Mouse (Mus musculus) right cerebral cortex, postnatal 36 days (tissue): Measurements from ENCODE around the gene Hdac5.

Experiments used
- DNase-seq, 2 experiments: peaks; one replicate each; pipeline ENCODE4 v3.0.0; 2022; ENCODE audit warnings: low spot score in 2 of 2, mixed read lengths in 1 of 2

The Hdac5 gene

DNA sequence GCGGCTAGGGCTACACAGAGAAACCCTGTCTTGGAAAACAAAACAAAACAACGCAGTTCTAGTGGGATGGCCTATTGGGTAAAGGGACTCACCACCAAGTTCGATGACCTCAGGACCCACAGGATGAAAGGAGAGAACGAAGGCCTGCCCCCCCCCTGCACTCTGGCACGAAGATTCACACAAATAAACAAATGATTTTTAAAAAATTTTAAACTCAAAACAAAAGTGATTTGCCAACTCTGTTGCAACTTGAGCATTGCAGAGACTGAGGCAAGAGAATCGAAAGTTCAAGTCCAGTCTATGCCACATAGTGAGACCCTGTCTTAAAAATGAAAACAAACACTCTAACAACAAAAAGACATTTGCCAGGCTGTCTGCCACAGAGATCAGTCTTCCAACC, 10.7 kb upstream of the Hdac5 start:
- no peak for DNase-seq

- no peak for DNase-seq
These were observed 6.1 kb upstream of the Hdac5 start for GRCm38 (mm10) chr11:102236022-102236421.

- DNase-seq = no peak
These were observed 524 bp downstream of the Hdac5 start for GRCm38 (mm10) chr11:102229331-102229953.

GRCm38 (mm10) chr11:102228646-102229268, 1.2 kb downstream of the Hdac5 start:
- no peak for DNase-seq

DNA sequence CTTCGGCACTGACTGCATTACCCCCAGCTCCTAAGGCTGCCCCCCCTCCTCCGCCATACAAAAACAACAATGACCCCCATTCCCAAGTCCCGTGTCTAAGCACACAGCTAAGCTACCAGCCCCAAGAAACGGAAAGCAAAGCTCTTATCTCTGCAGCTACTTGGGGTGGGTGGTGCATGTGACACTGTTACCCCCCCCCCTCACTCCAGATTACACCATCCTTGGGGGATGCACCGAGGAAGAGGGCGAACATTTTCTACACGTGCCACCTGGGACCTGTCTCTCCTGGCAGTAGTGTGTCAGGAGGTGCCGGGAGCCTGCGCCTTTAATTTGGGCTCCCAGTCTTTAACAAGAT, 1.8 kb downstream of the Hdac5 start:
- DNase-seq = no peak

DNA sequence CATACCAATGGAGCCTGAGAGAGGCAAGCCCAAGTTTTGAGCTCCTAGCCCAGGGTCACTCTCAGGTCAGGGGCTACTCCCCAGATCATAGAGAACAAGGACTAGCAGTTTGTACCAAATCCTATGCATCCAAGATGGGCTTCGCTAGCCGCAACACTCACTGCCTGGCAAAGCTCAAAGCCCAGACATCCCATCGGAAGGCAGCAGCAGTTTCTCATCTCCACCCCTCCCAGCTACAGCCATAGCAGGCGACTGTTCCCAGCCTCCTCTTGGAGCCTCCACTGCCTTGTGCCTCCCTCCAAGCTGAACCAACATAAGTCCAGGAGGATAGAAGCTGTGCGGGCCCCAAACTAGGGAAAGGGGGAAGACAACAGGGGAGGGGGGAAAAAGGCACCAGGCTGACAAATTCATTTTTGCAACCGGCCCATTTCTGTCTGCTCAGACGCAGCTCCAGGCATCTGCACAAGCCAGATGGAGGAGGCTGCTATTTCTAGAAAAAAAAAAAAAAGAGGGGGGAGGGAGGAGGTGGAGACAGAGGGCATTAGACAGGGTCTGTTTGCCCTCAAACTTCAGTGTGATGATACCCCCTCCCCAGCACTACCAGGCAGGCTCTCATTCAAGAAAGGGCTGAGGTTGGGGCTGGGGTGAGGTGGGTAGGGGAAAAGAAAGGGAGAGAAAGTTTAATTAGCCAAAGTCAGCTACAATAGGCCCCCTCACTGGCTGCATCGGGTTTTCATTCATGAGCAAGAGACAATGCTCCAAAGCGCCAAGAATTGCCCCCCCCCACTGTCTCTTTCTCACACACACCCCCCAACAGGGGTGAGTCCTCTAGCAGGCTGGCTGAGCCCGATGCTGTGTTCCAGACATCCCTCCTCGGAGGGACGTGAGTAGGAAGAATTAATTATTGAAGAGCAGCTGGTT, 2.4 kb downstream of the Hdac5 start:
- no peak for DNase-seq

DNA sequence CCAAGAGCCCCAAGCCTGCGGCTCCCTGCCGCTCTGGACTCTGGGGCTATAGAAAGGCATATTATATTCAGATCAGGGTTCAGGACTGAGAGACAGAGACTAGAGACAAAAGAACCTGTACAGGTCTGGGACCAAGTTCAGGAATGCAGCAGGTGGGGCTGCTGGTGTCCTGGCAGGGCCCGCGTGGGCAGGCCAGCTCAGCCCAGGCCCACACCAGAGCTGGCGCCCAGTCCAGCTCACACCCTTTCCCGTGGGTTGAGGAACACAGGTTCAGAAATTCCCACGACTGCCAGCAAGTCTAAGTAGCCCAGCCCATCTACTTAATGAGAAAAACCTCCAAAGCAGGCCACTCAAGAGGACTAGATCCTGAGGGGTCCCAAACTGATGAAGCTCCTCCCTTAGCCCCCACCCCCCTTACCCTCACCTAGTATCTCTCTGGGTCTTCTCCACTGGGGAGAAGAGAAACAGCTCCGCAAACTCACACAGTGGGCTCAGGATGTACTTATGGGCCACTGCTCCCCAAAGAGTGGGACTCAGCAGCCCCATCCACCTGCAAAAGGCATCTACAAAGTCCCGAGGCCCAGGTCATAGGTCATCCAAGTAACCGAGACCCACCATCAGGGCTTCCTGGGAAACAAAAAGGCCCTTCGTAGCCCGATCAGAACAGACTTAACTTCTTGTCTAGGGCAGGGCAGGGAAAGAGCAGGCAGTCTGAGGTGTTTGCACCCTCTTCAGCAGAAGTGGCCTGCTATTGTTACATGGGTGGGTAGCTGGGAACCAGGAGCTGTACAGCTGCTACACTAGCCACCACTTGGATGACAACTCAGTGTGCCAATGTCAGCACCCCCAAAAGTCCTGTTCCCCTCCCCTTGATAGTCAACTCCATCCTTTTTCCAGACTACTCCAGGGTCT, 3.6 kb downstream of the Hdac5 start:
- DNase-seq = no peak

- DNase-seq = no peak
These were observed 4.7 kb downstream of the Hdac5 start for GRCm38 (mm10) chr11:102225221-102225620.

- no peak for DNase-seq
These were observed 5.3 kb downstream of the Hdac5 start for GRCm38 (mm10) chr11:102224686-102225085.

- DNase-seq = no peak
These were observed 6.8 kb downstream of the Hdac5 start for GRCm38 (mm10) chr11:102223166-102223565.

DNA sequence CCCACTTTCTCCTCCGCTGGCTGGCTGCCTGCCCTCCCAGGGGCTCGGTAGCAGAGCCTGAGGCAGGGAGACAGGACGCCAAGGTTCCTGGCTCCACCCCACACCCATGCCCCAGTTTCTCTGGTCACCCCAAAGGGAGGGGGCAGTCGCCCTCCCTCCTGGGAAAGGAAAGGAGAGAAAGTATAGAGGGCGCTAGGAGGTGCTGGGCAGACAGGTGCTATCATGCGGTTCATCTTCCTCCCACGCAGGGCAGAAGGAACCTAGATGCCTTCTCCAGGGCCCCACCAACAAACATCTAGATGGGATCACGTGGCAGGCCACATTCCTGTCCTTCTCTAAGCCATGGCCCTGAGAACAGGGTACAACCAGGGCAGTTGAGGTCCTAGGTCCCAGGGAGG, 8.0 kb downstream of the Hdac5 start:
- no peak for DNase-seq

- no peak for DNase-seq
These were observed 8.6 kb downstream of the Hdac5 start for GRCm38 (mm10) chr11:102221243-102221953.

GRCm38 (mm10) chr11:102220451-102220850, 9.5 kb downstream of the Hdac5 start:
- no peak for DNase-seq

- DNase-seq = no peak
These were observed 10.0 kb downstream of the Hdac5 start for GRCm38 (mm10) chr11:102219994-102220346.

GRCm38 (mm10) chr11:102219247-102219993, 10.5 kb downstream of the Hdac5 start:
- peak in 1 of 2 experiments; percentile 46 for DNase-seq

DNA sequence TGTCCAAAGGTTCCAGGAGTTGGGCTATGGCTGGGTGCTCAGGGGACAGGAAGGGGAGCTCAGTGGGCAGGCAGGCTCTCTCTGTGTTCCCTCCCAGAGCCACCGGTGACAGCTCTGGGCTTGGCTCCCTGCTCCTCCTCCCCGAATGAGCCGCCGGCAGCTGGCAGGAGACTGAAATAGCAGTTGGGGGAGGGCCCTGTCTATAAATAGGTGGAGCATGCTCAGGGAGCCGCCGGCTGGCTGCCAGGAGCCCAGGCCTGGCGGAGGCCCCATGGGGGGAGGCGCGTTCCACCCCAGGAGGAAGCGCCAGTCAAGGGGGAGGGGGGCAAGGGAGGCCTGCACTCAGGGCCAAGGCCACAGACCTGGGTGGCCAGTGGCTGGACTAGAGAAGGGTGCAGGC, 11.2 kb downstream of the Hdac5 start:
- DNase-seq = peak; percentile 94 to 95

GRCm38 (mm10) chr11:102217876-102218430, 12.0 kb downstream of the Hdac5 start:
- DNase-seq = no peak

DNA sequence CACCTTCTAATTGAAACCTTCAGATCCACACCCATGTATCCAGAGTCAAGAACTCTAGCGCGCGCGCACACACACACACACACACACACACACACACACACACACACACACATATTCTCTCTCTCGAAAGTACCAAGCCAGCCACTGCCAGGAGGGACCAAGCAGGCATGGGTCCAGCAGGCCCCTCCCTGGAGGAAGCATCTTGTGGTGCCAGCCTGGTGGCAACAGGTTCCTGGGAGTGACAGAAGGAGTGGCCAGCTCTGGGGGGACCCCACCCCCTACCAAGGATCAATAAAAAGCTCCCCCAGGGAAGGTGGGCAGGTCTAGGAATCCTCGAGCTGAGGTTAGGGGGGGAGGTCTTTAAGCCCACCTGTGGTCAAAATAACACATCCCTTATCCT, 12.6 kb downstream of the Hdac5 start:
- DNase-seq = no peak

GRCm38 (mm10) chr11:102216886-102217240, 13.1 kb downstream of the Hdac5 start:
- DNase-seq = no peak
